Mouse (Mus musculus): ENCODE results near the gene Adamtsl2.

The Adamtsl2 gene

DNA sequence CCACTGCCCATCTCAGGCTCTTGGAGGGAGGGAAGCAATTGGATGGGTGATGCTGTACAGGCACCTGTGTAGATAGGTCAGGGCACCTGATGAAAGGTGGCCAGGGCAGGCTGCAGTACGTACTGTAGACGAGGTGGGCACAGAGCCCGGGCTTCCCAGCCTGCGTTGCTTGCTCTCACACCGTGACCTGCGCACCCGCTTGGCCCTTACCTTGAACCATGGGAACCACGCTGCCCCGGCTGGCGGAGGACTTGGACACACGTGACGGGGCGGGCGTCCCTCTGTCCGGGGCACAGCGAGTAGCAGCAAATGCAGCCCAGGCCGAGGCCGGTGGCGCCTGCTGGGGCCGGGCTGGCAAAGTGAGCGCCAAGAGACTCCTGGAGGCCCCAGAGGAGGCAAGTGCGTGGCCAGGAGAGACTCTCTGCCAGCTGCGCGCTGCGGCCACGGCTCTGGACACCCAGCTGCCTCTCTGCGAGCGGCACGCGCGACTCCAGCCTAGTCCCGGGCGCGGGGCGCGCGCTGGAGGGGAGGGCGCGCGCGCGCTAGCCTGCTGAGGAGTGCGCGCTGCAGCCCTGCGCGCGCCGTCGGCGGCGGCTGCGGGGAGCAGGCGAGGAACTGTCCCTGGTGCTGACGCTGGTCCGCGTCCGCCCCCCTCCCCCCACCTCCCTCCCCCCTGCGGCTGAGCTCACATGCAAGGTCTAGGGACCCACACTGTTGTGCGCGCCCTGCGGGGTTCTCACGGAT, 62.9 kb downstream of the Adamtsl2 start, which contains the start of gene Fam163b:
Gene Fam163b (minus strand): TSS at position 542 of the 744 bp plus-strand sequence.
- in situ Hi-C loops (cut with MboI; ENCODE audit: low pct_unique_long_range_greater_than_20kb in 1 of 2, low sequenced_read_pairs in 2 of 2, unreplicated experiment in 1 of 2) = no loop called here

DNA sequence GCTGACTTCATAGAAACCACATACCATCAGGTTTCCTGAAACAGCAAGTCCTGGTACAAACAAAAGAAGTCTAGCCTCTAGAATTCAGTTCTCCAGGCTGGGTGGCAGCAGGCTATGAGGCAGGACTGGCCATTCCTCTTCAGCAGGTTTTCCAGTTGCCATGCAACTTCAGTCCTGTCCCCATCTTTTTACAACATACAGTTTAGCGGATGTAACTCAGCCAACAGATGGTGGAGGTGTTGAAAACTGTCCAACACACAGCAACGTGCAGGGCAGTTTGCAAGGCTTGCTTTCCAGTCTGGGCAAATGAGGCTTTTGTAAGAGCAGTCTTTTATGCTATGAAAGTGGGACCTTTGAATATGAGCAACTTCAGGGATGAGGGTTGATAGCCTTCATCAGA, 65.8 kb downstream of the Adamtsl2 start:
- in situ Hi-C loops (cut with MboI; ENCODE audit: low pct_unique_long_range_greater_than_20kb in 1 of 2, low sequenced_read_pairs in 2 of 2, unreplicated experiment in 1 of 2) = no loop called here

DNA sequence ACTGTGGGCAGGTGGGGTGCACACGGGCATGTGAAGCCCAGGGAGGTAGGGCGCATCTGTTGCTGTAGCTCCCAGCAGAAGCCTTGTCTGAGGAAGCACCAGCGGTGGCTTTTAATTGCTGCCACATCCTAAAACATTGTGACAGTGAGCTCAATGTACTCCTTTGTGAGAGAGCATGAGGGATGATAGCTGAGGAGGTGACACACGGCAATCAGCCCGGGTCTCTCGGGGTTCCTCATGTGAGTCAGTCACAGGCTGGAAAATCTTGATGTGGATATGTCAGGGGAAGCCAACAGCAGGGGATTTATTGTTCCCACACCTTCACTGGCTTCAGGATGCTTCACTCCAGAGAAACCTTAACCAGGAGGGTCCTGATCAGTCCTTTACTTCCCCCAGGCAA, 67.7 kb downstream of the Adamtsl2 start:
- in situ Hi-C loops (cut with MboI; ENCODE audit: low pct_unique_long_range_greater_than_20kb in 1 of 2, low sequenced_read_pairs in 2 of 2, unreplicated experiment in 1 of 2) = no loop called here

DNA sequence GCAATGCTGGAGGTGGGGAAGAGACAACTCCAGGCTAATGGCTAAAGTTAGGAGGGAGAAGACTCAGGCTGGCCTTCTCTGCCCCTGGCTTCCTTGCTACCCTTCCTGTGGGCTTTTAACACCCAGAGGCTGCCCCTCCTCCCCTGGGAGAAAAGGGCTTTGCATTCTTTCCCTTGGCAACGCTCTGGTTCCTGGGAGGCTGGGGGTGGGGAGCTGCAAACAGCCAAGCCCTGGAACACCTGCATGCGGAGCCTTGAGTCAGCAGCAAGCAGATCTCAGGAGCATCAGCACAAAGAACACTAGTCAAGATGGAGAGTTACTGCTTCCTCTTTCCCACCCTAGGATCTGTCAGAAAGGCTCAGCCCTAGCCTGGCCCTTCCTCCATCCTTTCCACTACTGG, 70.3 kb downstream of the Adamtsl2 start:
- in situ Hi-C loops (cut with MboI; ENCODE audit: low pct_unique_long_range_greater_than_20kb in 1 of 2, low sequenced_read_pairs in 2 of 2, unreplicated experiment in 1 of 2) = no loop called here

DNA sequence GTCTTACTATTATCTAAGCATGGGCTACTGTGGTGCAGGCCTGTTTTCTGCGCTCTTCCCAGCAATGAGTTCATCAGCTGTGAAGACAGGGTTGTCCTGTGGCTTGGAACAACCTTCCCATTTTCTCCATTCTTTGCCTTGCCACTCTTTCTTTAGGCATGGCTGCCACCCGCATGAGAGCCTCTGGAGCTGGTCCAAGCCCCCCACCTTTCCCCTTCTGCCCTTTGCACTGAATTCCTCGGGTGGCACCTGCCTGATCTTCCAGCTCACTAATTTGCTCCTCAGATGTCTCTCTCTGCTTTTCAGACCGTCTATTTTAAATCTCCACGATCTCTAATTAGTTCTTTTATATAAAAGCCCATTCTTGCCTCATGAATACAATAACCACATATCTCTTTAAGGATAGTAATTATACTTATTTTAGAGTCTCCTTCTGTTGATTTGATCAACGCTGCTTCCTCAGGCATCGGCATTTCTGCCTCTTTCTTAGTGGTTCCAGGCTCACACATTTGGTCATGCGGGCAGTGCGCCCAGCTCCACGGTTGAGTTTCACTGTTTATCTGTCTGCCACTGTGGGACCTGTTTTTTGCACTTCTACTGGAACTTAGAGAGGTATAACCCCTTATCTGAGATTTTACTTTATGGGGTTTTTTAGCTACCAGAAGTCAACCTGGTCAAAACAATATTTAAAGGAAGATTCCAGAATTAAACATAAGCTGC, 75.4 kb downstream of the Adamtsl2 start:
- in situ Hi-C loops (cut with MboI; ENCODE audit: low pct_unique_long_range_greater_than_20kb in 1 of 2, low sequenced_read_pairs in 2 of 2, unreplicated experiment in 1 of 2) = no loop called here

DNA sequence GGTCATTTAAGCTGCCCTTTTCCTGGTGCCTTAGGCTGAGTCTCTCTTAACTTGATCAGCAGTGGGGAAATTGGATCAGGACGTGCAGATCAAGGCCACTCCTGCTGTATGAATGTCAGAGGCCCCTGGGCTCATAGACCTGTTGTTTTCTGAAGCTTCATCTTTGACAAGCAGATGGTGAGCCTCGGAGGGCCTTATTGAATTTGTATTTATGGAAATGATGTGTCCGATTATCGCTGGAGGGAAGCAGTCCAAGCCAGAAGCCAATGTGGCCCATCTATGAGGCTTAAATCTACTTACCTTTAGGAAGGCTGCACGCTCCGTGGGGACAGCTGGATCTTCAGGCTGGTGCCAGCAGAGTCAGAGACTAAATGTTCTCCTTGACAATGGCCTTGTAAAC, 77.4 kb downstream of the Adamtsl2 start:
- in situ Hi-C loops (cut with MboI; ENCODE audit: low pct_unique_long_range_greater_than_20kb in 1 of 2, low sequenced_read_pairs in 2 of 2, unreplicated experiment in 1 of 2) = no loop called here
